In the genomic region with DNA sequence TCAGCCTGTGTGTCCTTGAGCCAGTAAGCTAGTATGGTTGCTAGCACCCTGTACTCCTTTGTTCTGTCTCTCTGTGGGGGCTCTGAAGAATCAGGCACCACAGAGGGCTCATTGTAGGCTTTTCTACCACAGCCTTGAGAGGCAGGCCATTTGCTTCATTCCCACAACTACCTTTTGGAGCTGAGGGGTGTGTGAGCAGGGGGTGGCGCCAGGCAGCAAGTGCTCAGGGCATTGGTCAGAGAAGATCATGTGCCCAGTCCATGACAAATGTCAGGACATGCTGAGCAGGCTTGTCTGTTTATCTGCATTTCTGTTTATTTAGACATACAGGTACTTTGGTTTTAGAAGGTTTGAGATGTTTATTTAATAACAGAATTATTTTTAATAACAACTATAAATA, we compare ENCODE assay signal across 34 mouse cellular contexts. TPM values are rescaled to one million over a fixed set of nuclear protein-coding genes. Genes with fewer than 3 reads are reported as not detected.
A peak's percentile ranks its signal among the peaks of the same experiment; 100 is the strongest.
DNase-seq lines count a peak whose midpoint lies in the region; ATAC-seq and TF ChIP-seq lines count a peak whose summit lies in the region.
"Had no signal": no experiment of that assay in that cellular context is flagged by ENCODE, and none has a peak within 500 bp of the region (broad histone marks: within the 10 kb centered on the region; RNA-seq: fewer than 3 reads in every experiment).

No protein-coding gene starts in this region.

- no peak for TF ChIP-seq POLR2A in MEL (IDR thresholded peaks at IDR 0.05; ENCODE audit: control insufficient read depth in 1 of 2, insufficient read depth in 1 of 2, low read depth in 1 of 2, low read length in 2 of 2, poor library complexity in 1 of 2)

- peaks cover 31% of the 10 kb centered on the region for H3K36me3 ChIP-seq in liver, postnatal 0 days (replicated peaks; ENCODE audit: insufficient read depth, low read length)
- H3K36me3 ChIP-seq in liver, embryonic 12.5 days: peaks cover 52% of the 10 kb centered on the region
- H3K36me3 ChIP-seq in C2C12 (ENCODE audit: control insufficient read depth, insufficient read depth): no peaks in the 10 kb centered on the region
- no peaks in the 10 kb centered on the region for H3K36me3 ChIP-seq in MEL (ENCODE audit: control insufficient read depth in 1 of 2, insufficient read depth in 2 of 2, low read length in 2 of 2)
- H3K36me3 ChIP-seq in midbrain, embryonic 13.5 days: no peaks in the 10 kb centered on the region
- H3K36me3 ChIP-seq: embryonic facial prominence, embryonic 10.5 days; forebrain, embryonic 12.5 days; hindbrain, embryonic 10.5 days; hindbrain, embryonic 13.5 days had no signal

- H3K27ac ChIP-seq in liver, postnatal 0 days (ENCODE audit: low read depth): no peak overlapping the region
- no peak overlapping the region for H3K27ac ChIP-seq in liver, embryonic 12.5 days
- H3K27ac ChIP-seq in MEL (ENCODE audit: control insufficient read depth, low read depth, low read length): no peak overlapping the region
- no peak overlapping the region for H3K27ac ChIP-seq in midbrain, embryonic 13.5 days
- H3K27ac ChIP-seq: embryonic facial prominence, embryonic 10.5 days; embryonic facial prominence, embryonic 13.5 days; forebrain, embryonic 12.5 days; heart, embryonic 15.5 days; hindbrain, embryonic 10.5 days; hindbrain, embryonic 13.5 days had no signal

- TF ChIP-seq EP300 in liver, postnatal 0 days (IDR thresholded peaks at IDR 0.05; ENCODE audit: low read depth): no peak
- TF ChIP-seq EP300 in MEL (IDR thresholded peaks at IDR 0.05; ENCODE audit: low read depth in 1 of 2, low read length in 2 of 2): no peak

- H3K9me3 ChIP-seq in liver, postnatal 0 days (ENCODE audit: low read length): no peaks in the 10 kb centered on the region
- H3K9me3 ChIP-seq in liver, embryonic 12.5 days (replicated peaks): no peaks in the 10 kb centered on the region
- H3K9me3 ChIP-seq in MEL (replicated peaks; ENCODE audit: insufficient read depth, low read length): no peaks in the 10 kb centered on the region
- no peaks in the 10 kb centered on the region for H3K9me3 ChIP-seq in midbrain, embryonic 13.5 days
- H3K9me3 ChIP-seq: embryonic facial prominence, embryonic 10.5 days; embryonic facial prominence, embryonic 13.5 days; forebrain, embryonic 12.5 days; heart, embryonic 15.5 days; hindbrain, embryonic 10.5 days; hindbrain, embryonic 13.5 days had no signal

- H3ac ChIP-seq in C2C12 (ENCODE audit: control insufficient read depth, insufficient read length, low read depth): no peak overlapping the region

- no peaks in the 10 kb centered on the region for H3K27me3 ChIP-seq in liver, postnatal 0 days (ENCODE audit: insufficient read depth, low read length)
- H3K27me3 ChIP-seq in liver, embryonic 12.5 days (replicated peaks): no peaks in the 10 kb centered on the region
- H3K27me3 ChIP-seq in C2C12 (ENCODE audit: control insufficient read depth, insufficient read depth, insufficient read length) (no peaks in the 10 kb centered on the region), MEL (ENCODE audit: control insufficient read depth in 1 of 2, insufficient read depth in 2 of 2, low read length in 2 of 2) (no peaks in the 10 kb centered on the region)
- H3K27me3 ChIP-seq in midbrain, embryonic 13.5 days: no peaks in the 10 kb centered on the region
- H3K27me3 ChIP-seq: CH12.LX; embryonic facial prominence, embryonic 13.5 days; heart, embryonic 12.5 days; heart, embryonic 15.5 days; hindbrain, embryonic 13.5 days; Patski had no signal

- ATAC-seq in liver, postnatal 0 days: peak; percentile 51; the same call in 1 of the 2 replicates
- no peak for ATAC-seq in liver, embryonic 12.5 days
- ATAC-seq in midbrain, embryonic 13.5 days: no peak
- ATAC-seq: activated CD4-positive, CD25-positive, alpha-beta regulatory T cell, adult 4 months; forebrain, embryonic 16.5 days; hindbrain, embryonic 16.5 days; Patski had no signal

- no peak for TF ChIP-seq CTCF in liver, postnatal 0 days (IDR thresholded peaks at IDR 0.05; ENCODE audit: low read depth)
- TF ChIP-seq CTCF in C2C12 (IDR thresholded peaks at IDR 0.05; ENCODE audit: control insufficient read depth, insufficient read depth, insufficient read length): no peak
- TF ChIP-seq CTCF in MEL (IDR thresholded peaks at IDR 0.05 in 2 of 3, conservative IDR thresholded peaks at IDR 0.05 in 1 of 3; ENCODE audit: control insufficient read depth in 1 of 3, insufficient read depth in 1 of 3, low read depth in 2 of 3, low read length in 3 of 3, poor library complexity in 1 of 3, severe bottlenecking in 1 of 3): no peak

- no peaks in the 10 kb centered on the region for H3K79me2 ChIP-seq in C2C12 (ENCODE audit: control insufficient read depth, insufficient read depth)
- no peaks in the 10 kb centered on the region for H3K79me2 ChIP-seq in MEL (ENCODE audit: control insufficient read depth, insufficient read depth, low read length, poor library complexity)

- H3K79me3 ChIP-seq in C2C12 (ENCODE audit: low read depth): no peaks in the 10 kb centered on the region

- TF ChIP-seq RAD21 in MEL (IDR thresholded peaks at IDR 0.05; ENCODE audit: low read depth, low read length): no peak

- no peak overlapping the region for H3K4me3 ChIP-seq in liver, postnatal 0 days (ENCODE audit: low read depth, low read length)
- no peak overlapping the region for H3K4me3 ChIP-seq in liver, embryonic 12.5 days
- H3K4me3 ChIP-seq in C2C12 (ENCODE audit: insufficient read depth, poor library complexity, severe bottlenecking) (no peak overlapping the region), MEL (ENCODE audit: control insufficient read depth in 1 of 2, insufficient read depth in 1 of 2, low read depth in 2 of 2, low read length in 2 of 2) (no peak overlapping the region)
- H3K4me3 ChIP-seq in midbrain, embryonic 13.5 days (replicated peaks): no peak overlapping the region
- H3K4me3 ChIP-seq: embryonic facial prominence, embryonic 10.5 days; embryonic facial prominence, embryonic 13.5 days; erythroblast, embryonic 14.5 days; forebrain, embryonic 12.5 days; heart, embryonic 12.5 days; heart, embryonic 15.5 days; hindbrain, embryonic 10.5 days; hindbrain, embryonic 13.5 days had no signal

- DNase-seq in liver, postnatal 0 days: no peak
- no peak for DNase-seq in MEL (ENCODE audit: low read depth, low spot score)
- DNase-seq in mesoderm, embryonic 11.5 days (ENCODE audit: low read depth, low spot score): peak; percentile 11
- DNase-seq in gastrocnemius, postnatal 4 days (ENCODE audit: low spot score in 2 of 2): no peak
- DNase-seq: adrenal gland, adult 8-10 months; adrenal gland, postnatal 25 days; cerebellum, adult 11-12 months; cerebellum, adult 8-10 months; cerebellum, postnatal 10 days; cerebellum, postnatal 36 days; embryo, embryonic 11 days; gastrocnemius, postnatal 10 days; gastrocnemius, postnatal 36 days; heart, adult 18-20 months; heart, postnatal 10 days; heart, postnatal 36 days had no signal

- WGBS in liver, postnatal 0 days (ENCODE audit: insufficient replicate concordance): 72% methylated on average over 1 of the region's 1 CpGs
- WGBS in liver, embryonic 12.5 days (ENCODE audit: insufficient replicate concordance): 70% methylated on average over 1 of the region's 1 CpGs
- WGBS in midbrain, embryonic 13.5 days: 80% methylated on average over 1 of the region's 1 CpGs

- H3K9ac ChIP-seq in liver, postnatal 0 days (replicated peaks): no peak overlapping the region
- H3K9ac ChIP-seq in liver, embryonic 12.5 days: no peak overlapping the region
- H3K9ac ChIP-seq in MEL (ENCODE audit: control insufficient read depth, low read depth, low read length, poor library complexity, severe bottlenecking): no peak overlapping the region
- H3K9ac ChIP-seq in midbrain, embryonic 13.5 days (replicated peaks): no peak overlapping the region
- H3K9ac ChIP-seq: embryonic facial prominence, embryonic 13.5 days; forebrain, embryonic 12.5 days; heart, embryonic 12.5 days; heart, embryonic 15.5 days; hindbrain, embryonic 13.5 days had no signal

- H3K4me1 ChIP-seq in liver, postnatal 0 days (ENCODE audit: insufficient read depth): no peaks in the 10 kb centered on the region
- H3K4me1 ChIP-seq in liver, embryonic 12.5 days: peaks cover 10% of the 10 kb centered on the region
- H3K4me1 ChIP-seq in MEL (ENCODE audit: control insufficient read depth in 1 of 2, insufficient read depth in 2 of 2, low read length in 2 of 2): no peaks in the 10 kb centered on the region
- no peaks in the 10 kb centered on the region for H3K4me1 ChIP-seq in midbrain, embryonic 13.5 days (replicated peaks)
- H3K4me1 ChIP-seq: embryonic facial prominence, embryonic 13.5 days; forebrain, embryonic 12.5 days; heart, embryonic 12.5 days; heart, embryonic 15.5 days; hindbrain, embryonic 13.5 days had no signal

- no peak overlapping the region for H3K4me2 ChIP-seq in liver, postnatal 0 days (ENCODE audit: low read depth, low read length)
- H3K4me2 ChIP-seq in liver, embryonic 12.5 days: no peak overlapping the region
- H3K4me2 ChIP-seq in midbrain, embryonic 13.5 days (replicated peaks): no peak overlapping the region
- H3K4me2 ChIP-seq: embryonic facial prominence, embryonic 13.5 days; forebrain, embryonic 12.5 days; heart, embryonic 12.5 days; heart, embryonic 15.5 days; hindbrain, embryonic 13.5 days had no signal

RNA-seq across cellular contexts. Expression of a gene that starts 29.0 kb away (rescaled TPM):
- polyA plus RNA-seq in liver, postnatal 0 days (2015; fragmentation: Nextera tagmentation; extraction: Ambion mirVana): 29.0 and 32.1 TPM in 2 replicates
- polyA plus RNA-seq in liver, embryonic 12.5 days (2016; fragmentation: Nextera tagmentation; extraction: Ambion mirVana): 16.1 and 17.0 TPM in 2 replicates
- polyA plus RNA-seq in C2C12 (2012; fragmentation: generic; extraction: Trizol) (30.6 TPM), MEL (2012; ENCODE audit: insufficient read depth in 1 of 2, insufficient read length in 2 of 2, low read depth in 1 of 2, low replicate concordance in 2 of 2, missing spikeins in 1 of 2) (10 to 100 TPM in 1 of 2 experiments, not detected in 1; 25.8 TPM)
- total RNA-seq in MEL (2012; rRNA removed): 10.9 and 13.3 TPM in 2 replicates
- total RNA-seq in gastrocnemius, postnatal 4 days (2021): 10 to 100 TPM; 43.1 to 47.7 TPM
- polyA plus RNA-seq in midbrain, embryonic 13.5 days (2015; fragmentation: Nextera tagmentation; extraction: Ambion mirVana): 110 and 115 TPM in 2 replicates

RNA-seq across cellular contexts. Expression of a gene that starts 49.3 kb away (rescaled TPM):
- 52.9 and 64.5 TPM in 2 replicates for polyA plus RNA-seq in liver, postnatal 0 days (2015; fragmentation: Nextera tagmentation; extraction: Ambion mirVana)
- polyA plus RNA-seq in liver, embryonic 12.5 days (2016; fragmentation: Nextera tagmentation; extraction: Ambion mirVana): 16.5 and 17.0 TPM in 2 replicates
- polyA plus RNA-seq in C2C12 (2012; fragmentation: generic; extraction: Trizol) (3.8 TPM), MEL (2012; ENCODE audit: insufficient read depth in 1 of 2, insufficient read length in 2 of 2, low read depth in 1 of 2, low replicate concordance in 2 of 2, missing spikeins in 1 of 2) (10 to 100 TPM in 1 of 2 experiments, not detected in 1; 11.3 TPM)
- 7.1 and 8.8 TPM in 2 replicates for total RNA-seq in MEL (2012; rRNA removed)
- total RNA-seq in gastrocnemius, postnatal 4 days (2021): 10 to 100 TPM; 17.3 to 23.2 TPM
- 3.3 and 4.2 TPM in 2 replicates for polyA plus RNA-seq in midbrain, embryonic 13.5 days (2015; fragmentation: Nextera tagmentation; extraction: Ambion mirVana)

RNA-seq across cellular contexts. Expression of a gene that starts 50.2 kb away (rescaled TPM):
- polyA plus RNA-seq in liver, postnatal 0 days (2015; fragmentation: Nextera tagmentation; extraction: Ambion mirVana): 81.8 and 83.1 TPM in 2 replicates
- polyA plus RNA-seq in liver, embryonic 12.5 days (2016; fragmentation: Nextera tagmentation; extraction: Ambion mirVana): 109 and 113 TPM in 2 replicates
- polyA plus RNA-seq in C2C12 (2012; fragmentation: generic; extraction: Trizol) (98.4 TPM), MEL (2012; ENCODE audit: insufficient read depth in 1 of 2, insufficient read length in 2 of 2, low read depth in 1 of 2, low replicate concordance in 2 of 2, missing spikeins in 1 of 2) (100 to 1,000 TPM in 1 of 2 experiments, not detected in 1; 103 TPM)
- total RNA-seq in MEL (2012; rRNA removed): 84.8 and 102 TPM in 2 replicates
- total RNA-seq in gastrocnemius, postnatal 4 days (2021): 10 to 100 TPM; 56.1 to 59.4 TPM
- 162 and 172 TPM in 2 replicates for polyA plus RNA-seq in midbrain, embryonic 13.5 days (2015; fragmentation: Nextera tagmentation; extraction: Ambion mirVana)

RNA-seq across cellular contexts. Expression of a gene that starts 55.0 kb away (rescaled TPM):
- 23.8 and 25.9 TPM in 2 replicates for polyA plus RNA-seq in liver, postnatal 0 days (2015; fragmentation: Nextera tagmentation; extraction: Ambion mirVana)
- 1.2 and 1.4 TPM in 2 replicates for polyA plus RNA-seq in liver, embryonic 12.5 days (2016; fragmentation: Nextera tagmentation; extraction: Ambion mirVana)
- polyA plus RNA-seq in C2C12 (2012; fragmentation: generic; extraction: Trizol) (not detected), MEL (2012; ENCODE audit: insufficient read depth in 1 of 2, insufficient read length in 2 of 2, low read depth in 1 of 2, low replicate concordance in 2 of 2, missing spikeins in 1 of 2) (not detected)
- total RNA-seq in MEL (2012; rRNA removed): not detected in 2 replicates
- not detected for total RNA-seq in gastrocnemius, postnatal 4 days (2021)
- not detected in 2 replicates for polyA plus RNA-seq in midbrain, embryonic 13.5 days (2015; fragmentation: Nextera tagmentation; extraction: Ambion mirVana)
- total RNA-seq: adrenal gland, postnatal 25 days; CH12.LX; gastrocnemius, adult 18-20 months; gastrocnemius, postnatal 10 days; heart, adult 18-20 months; heart, postnatal 10 days; heart, postnatal 36 days had no signal
- polyA plus RNA-seq: activated CD4-positive, CD25-positive, alpha-beta regulatory T cell, adult 4 months; cortical plate, adult 2 months; embryonic facial prominence, embryonic 10.5 days; embryonic facial prominence, embryonic 13.5 days; forebrain, embryonic 12.5 days; forebrain, embryonic 16.5 days; heart, embryonic 12.5 days; heart, embryonic 15.5 days; hindbrain, embryonic 10.5 days; hindbrain, embryonic 13.5 days; hindbrain, embryonic 16.5 days; Patski had no signal
